Mouse (Mus musculus): Measurements from ENCODE around the gene Phldb2.
A peak's percentile ranks its signal among the peaks of the same experiment; 100 is the strongest.

Gene Phldb2

DNA sequence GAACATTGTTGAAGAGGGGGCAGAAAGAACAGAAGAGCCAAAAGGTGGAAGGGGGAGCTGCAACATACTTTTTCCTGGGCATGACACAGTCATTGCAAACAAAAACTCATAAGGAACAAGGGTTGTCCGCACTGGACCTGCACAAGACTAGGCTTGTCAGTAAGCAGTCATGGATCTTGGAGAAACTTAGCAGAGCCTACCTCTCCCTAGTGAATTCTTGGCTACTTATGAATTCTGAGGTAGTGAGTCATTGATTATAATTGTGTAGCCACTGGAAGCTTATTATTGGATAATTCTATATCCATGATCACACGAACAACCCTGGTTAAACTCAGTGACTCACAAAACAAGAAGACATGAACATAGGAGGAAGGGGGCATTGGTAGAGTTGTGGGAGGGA is 7.1 kb downstream of the Phldb2 start:
- DNase-seq, result no peak

DNA sequence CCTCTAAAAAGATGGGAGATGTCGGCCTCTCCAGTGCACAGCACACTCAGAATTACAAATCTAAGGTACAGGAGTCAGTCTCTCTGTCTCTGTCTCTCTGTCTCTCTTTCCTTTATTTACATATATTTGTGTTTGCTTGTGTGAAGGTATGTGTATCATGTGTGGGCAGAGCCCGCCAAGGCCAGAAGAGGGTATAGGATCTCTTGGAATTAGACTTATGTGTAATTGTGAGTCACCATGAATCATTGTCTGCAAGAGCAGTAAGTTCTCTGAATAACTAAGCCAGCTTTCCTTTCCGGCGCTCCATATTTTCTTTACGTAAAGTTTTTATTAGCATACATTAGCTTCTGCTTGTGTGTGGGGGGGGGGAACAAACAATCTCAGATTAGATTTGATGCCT is 7.7 kb downstream of the Phldb2 start:
- DNase-seq, result no peak

GRCm38 (mm10) chr16:45945174-45945631 is 8.2 kb downstream of the Phldb2 start:
- no peak for DNase-seq

DNA sequence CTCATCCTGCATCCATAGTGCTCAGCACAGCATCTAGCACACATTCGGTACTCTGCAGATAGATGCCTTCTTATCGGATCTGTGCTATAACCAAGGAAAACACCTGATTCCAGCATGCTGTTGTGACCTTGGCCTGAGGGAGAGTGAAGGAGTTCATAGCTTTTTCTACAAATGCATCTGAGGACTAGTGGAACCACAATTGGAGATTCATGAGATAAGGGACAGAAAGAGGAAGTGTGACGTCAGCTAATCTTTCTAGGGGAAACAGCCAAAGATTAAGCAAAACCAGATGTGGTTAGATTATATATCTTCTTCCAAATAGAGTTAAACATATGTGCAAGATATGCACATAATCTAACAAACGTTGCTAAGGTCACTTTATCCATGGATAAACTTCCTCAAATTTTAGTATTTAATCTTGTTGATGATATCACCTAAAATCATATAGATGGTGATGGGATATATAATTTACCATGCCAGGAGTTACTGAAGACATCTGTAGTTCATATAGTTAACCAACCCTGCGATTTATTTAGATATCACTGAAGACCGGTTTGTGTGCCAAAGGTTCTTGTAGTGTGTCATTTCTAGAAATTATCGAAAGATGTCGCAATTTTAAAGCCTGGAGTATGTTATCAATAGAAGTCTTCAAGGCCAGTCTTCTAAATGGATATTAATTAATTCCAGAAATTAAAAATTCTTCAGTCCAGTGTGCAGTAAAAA is 11.1 kb downstream of the Phldb2 start:
- no peak for DNase-seq

- DNase-seq, result no peak
Measured at GRCm38 (mm10) chr16:45940701-45941100, 12.7 kb downstream of the Phldb2 start.

DNA sequence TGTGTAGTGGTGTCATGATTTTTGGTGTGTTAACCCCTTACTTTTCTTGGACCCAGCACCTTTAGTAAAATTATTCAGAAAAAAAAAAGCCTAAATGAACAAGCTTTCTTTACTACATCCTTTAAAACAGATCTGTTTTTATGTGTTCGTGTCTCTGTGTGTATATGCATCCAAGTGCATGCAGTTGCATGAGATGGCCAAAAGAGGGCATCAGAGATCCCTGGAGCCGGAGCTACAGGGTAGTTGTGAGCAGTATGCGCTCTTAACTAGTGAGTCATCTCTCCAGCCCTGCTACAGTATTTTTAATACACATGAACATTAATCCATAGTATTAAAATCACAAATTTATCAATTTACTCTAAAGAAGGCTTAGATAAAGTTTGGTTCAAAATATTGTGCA is 14.0 kb downstream of the Phldb2 start:
- DNase-seq, result no peak

DNA sequence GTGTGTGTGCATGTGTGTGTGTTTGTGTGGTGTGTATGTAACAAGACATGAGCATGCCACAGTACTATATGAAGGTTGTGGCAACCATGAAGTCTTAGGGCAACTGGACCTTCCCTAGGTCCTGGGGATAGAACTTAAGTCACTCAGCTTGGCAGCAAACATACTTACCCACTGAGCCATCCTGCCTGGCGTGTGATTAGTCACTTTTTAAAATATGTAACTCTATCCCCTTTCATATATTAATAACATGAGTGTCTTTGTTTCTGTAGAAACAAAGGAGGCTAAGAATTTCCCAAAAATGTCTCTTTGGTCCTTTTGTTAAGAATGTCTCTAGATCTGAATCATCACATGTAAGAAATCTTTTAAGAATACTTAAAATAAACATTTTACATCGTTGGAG is 16.0 kb downstream of the Phldb2 start:
- DNase-seq, result no peak

- no peak for DNase-seq
Measured at GRCm38 (mm10) chr16:45936521-45936920, 16.9 kb downstream of the Phldb2 start.

GRCm38 (mm10) chr16:45935956-45936483 is 17.4 kb downstream of the Phldb2 start:
- no peak for DNase-seq

- no peak for DNase-seq
Measured at GRCm38 (mm10) chr16:45934721-45935407, 18.5 kb downstream of the Phldb2 start.

- peak; percentile 41 for DNase-seq
Measured at GRCm38 (mm10) chr16:45930308-45930707, 23.1 kb downstream of the Phldb2 start.

DNA sequence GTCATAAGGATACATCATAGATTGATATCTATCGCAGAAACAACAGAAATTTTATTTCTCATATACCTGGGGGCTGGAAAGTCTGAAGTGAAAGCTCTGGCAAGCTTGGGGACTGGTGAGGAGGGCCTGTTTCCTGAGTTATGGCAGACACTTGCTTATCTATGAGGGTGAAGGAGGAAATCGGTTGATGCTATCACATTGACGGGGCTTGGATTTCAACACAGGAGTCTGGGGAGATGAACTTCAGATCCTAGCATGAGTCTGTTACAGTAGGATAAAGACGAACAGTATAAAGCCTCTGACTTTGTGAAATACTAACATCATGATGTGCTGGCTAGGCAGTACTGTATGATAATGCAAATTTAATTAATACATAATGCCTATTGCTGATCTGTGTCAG is 25.3 kb downstream of the Phldb2 start:
- DNase-seq, result no peak

DNA sequence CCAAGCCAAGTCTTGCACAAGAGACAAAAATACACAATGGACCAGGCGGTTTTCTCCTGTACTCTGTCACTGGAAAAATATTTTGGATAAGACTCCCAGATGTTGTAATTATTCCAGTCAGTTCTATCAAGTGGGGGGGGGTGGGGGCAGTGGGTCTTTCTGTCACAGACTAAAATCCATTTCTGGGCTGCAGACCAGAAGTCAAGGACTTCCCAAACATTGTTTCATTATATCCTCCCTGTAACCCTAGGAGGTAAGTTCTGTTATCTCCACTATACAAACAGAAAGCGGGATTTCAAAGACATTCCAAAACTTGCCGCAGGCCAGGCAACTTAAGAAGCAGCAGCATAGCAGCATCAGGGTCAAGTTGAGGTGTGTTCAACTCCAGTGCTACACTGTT is 25.8 kb downstream of the Phldb2 start:
- peak; percentile 78 for DNase-seq

DNA sequence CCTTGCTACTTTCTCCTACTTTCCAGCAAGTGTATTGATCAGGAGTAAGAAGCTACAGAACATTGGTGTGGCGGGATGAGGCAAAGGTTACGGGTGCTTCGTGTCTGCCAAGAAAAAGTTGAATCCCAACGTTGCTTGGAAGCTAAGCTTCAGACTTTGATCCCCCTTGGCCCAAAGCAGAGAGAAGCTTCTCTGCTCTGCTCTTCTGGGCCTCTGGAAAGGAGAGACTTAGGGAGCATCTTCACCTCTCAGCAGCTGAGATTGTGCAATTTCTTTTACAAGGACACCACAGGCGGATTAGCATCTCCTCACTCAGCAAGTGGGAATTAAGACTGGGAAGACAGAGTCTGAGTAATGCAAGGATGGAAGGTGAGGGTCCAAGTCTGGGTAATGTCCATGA is 26.5 kb downstream of the Phldb2 start:
- DNase-seq, result no peak

GRCm38 (mm10) chr16:45923731-45924424 is 29.5 kb downstream of the Phldb2 start:
- DNase-seq, result no peak

DNA sequence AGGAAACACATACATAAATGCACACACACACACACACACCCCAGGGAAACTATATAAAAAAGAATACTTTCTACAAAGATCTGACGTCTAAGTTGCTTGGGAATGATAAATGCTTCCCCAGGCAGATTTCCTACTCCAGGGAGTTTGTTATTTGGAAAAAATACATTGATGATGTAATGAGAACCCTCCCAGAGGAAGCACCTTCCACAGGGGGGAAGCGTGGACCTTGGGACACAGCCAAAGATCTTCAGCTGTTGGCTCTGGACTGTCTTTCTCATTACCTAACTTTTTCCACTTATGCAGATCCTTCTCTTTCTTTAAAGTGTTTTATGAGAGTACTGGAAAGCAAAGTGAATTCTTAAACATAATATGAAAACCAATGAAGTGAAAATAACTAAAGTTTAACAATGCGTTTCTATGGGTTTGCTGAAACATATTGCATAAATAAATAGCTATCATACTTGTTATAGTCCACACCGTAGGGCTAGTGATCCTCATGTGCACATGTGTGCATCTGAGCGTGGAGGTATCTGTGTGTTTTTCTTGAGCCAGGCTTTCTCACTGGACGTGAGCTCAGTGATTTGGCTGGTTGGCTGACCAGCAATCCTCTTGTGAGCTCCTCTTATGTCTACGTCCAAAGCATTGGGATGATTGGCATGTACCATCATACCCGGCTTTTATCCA is 30.7 kb downstream of the Phldb2 start:
- DNase-seq, result peak; percentile 61

GRCm38 (mm10) chr16:45919572-45919971 is 33.8 kb downstream of the Phldb2 start:
- no peak for DNase-seq

GRCm38 (mm10) chr16:45903595-45903994 is 49.8 kb downstream of the Phldb2 start:
- DNase-seq, result no peak

GRCm38 (mm10) chr16:45898459-45898858 is 54.9 kb downstream of the Phldb2 start:
- DNase-seq, result peak; percentile 52

GRCm38 (mm10) chr16:45896587-45896986 is 56.8 kb downstream of the Phldb2 start:
- peak; percentile 43 for DNase-seq

DNA sequence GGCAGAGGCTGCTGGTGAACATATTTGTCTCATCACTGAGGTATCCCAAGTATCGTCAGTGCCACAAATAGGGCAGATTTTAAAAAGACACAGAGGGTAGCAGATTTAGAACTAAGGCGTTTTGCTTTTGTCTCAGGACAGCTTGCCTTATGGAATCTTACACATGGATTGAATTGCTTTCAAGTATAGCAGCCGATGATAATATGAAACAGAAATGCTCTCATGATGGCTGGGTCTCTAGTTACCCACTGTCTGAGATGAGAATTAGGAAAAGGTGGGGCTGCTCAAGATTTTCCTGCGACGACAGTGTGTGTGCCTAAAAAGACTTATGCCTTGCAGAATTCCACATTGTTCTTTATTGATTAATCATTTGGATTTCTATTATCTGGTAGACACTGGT is 58.4 kb downstream of the Phldb2 start:
- DNase-seq, result no peak

DNA sequence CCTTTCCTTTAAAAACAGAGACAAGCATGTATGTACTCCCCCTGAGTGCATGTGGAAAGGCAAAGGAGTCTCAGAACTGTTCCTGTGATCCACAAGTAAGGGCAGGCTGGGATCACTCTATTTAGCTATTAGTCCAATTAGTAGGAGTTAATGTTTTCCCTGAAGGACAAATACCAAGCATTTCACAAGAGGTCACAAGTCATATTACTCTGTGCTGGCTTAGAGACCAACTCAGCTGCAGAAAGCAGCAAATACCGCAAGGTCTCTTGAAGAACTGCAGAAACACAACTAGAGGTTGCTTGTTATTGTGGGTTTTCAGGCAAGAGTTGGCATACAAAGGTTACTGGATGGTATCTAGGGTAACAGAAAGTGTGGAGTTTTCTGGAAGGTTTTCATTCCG is 59.6 kb downstream of the Phldb2 start:
- DNase-seq, result peak; percentile 67

DNA sequence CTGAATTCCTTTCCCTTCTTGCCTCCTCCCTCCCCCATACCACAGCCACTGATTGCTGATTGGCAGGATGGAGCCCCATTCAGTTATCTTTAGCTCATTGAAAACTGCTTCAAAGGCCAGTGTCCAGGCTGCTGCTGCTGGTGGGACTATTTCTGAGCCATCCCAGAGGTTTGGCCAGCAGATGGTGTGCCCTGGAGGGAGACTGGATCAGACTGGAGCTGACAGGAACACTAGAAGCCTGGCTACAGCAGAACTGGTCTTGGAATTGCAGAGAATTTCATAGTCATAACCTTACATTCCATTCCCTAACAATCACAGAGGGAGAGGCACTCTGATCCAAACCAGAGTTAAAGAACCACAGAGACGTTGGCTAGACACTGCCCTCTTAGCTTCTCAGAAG is 60.5 kb downstream of the Phldb2 start:
- DNase-seq, result peak; percentile 52
